Mouse (Mus musculus): ENCODE measurements around the gene Usp22.

DNA sequence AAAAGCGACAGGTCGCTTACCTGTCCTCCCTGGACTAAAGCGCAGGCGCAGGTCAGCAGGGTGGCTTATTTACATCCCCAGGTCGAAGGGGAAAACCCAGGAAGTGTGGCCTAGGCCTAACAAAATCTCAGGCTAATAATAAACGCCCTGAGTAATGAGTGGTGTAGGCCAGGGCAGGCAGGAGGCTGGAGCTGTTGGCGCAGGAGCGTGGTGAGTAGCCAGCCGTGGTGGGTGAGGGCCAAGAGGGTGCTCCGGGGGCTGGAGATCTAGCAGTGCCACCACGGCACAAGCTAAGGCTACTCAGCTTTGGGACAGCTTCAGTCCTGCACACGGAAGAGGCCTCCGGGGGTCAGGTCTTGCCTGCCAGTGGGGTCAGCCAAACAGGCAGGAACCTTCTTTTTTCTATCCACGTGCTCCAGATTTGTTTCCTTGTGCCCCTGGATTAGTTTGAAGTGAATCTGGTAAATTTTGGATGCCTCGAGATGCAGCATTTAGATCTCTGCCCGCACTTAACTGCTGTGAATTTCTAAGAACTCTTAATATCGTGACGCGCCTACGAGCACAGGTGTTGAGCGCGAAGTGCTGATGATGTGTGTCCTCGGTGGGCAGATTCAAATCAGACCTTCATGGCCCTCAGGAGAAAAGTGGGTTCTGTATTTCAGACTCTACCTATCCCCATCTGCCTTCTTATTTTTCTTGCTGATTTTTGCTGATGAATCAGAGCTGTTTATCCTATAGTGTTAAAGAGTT is 48.1 kb downstream of the Usp22 start, which contains the start of gene Tnfrsf13b:
- no peak for TF ChIP-seq CTCF (IDR thresholded peaks at IDR 0.05; ENCODE audit: low read depth)
- TF ChIP-seq EP300 (IDR thresholded peaks at IDR 0.05; ENCODE audit: low read depth) = no peak

Data from heart, postnatal 0 days (tissue).